Mouse (Mus musculus) erythroblast, embryonic 14.5 days (primary cell): ENCODE data around the gene Slbp.

Experiments
- GATA1 ChIP-seq: IDR thresholded peaks from 2 replicates; pipeline ENCODE4 v1.6.1; 2012; ENCODE audit warnings: low read length, inconsistent platforms, mixed read lengths
- TAL1 ChIP-seq: IDR thresholded peaks from 3 replicates; pipeline ENCODE4 v1.6.1; 2012; ENCODE audit warnings: low read length, inconsistent platforms, mixed read lengths

GRCm38 (mm10) chr5:33638826-33639225 is 13.5 kb downstream of the Slbp start:
- TF ChIP-seq TAL1 (no peak), GATA1 (no peak)
